Mouse (Mus musculus): ENCODE results near the gene Spata31d1a.

GRCm38 (mm10) chr13:59663939-59664712, 46.0 kb downstream of the Spata31d1a start:
- TF ChIP-seq CTCF (IDR thresholded peaks at IDR 0.05; ENCODE audit: control insufficient read depth, insufficient read depth, low read length) (no peak), POLR2A (IDR thresholded peaks at IDR 0.05; ENCODE audit: borderline replicate concordance, control insufficient read depth, low read depth, low read length) (no peak)

Data from bone marrow, adult 2 months (tissue).